Mouse (Mus musculus): ENCODE data around the gene AF067063. TPM values are rescaled to one million over a fixed set of nuclear protein-coding genes. Genes with fewer than 3 reads are reported as not detected.

Gene AF067063
- polyA plus RNA-seq, 1 experiment: not detected

DNA sequence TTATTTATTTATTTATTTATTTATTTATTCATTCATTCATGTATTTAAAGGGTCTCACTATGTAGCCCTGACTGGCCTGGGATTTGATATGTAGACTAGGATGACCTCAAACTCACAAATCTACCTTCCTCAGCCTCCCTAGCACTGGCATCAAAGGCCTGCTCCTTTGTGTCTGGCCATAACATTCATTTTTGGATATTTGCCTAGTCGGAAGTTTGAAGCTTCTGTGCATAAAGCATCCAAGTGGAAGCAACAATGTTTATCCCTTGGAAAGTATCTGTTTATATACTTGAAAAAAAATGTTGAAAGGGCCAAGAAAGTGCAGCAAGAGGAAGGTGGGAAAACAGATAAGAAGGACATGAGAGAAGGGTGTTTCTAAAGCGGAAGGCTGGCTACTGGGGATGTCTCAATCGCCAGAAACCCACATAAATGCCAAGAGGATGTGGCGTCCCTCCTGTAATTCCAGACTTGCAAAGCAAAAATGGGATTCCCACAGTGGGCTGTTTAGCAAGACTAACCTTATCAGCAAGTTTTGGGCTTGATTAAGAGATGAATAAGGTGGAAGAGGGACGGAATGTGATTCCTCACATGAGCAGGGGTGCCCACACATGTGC lies 37.1 kb downstream of the AF067063 start:
- Histone ChIP-seq H3K9ac (ENCODE audit: low read depth, poor library complexity, severe bottlenecking) (no peak overlapping the region; the same call in 1 of the 2 replicates), H3K27me3 (ENCODE audit: control insufficient read depth, insufficient read depth, low read length, poor library complexity, severe bottlenecking) (no peaks in the 10 kb centered on the region), H3K36me3 (ENCODE audit: control insufficient read depth, insufficient read depth, low read length, poor library complexity, severe bottlenecking) (peaks cover 10% of the 10 kb centered on the region), H3K4me3 (ENCODE audit: low read depth, low read length) (no peak overlapping the region), H3K27ac (ENCODE audit: insufficient read depth, low read length) (no peak overlapping the region), H3K9me3 (replicated peaks; ENCODE audit: control insufficient read depth, insufficient read depth, low read length, poor library complexity, severe bottlenecking) (no peaks in the 10 kb centered on the region), H3K4me1 (ENCODE audit: control insufficient read depth, insufficient read depth, low read length) (no peaks in the 10 kb centered on the region)
- TF ChIP-seq CTCF (IDR thresholded peaks at IDR 0.05; ENCODE audit: low read depth, low read length) (no peak), POLR2A (IDR thresholded peaks at IDR 0.05; ENCODE audit: insufficient read depth, low read length) (no peak), EP300 (IDR thresholded peaks at IDR 0.05; ENCODE audit: insufficient read depth, low read depth, low read length) (no peak)

DNA sequence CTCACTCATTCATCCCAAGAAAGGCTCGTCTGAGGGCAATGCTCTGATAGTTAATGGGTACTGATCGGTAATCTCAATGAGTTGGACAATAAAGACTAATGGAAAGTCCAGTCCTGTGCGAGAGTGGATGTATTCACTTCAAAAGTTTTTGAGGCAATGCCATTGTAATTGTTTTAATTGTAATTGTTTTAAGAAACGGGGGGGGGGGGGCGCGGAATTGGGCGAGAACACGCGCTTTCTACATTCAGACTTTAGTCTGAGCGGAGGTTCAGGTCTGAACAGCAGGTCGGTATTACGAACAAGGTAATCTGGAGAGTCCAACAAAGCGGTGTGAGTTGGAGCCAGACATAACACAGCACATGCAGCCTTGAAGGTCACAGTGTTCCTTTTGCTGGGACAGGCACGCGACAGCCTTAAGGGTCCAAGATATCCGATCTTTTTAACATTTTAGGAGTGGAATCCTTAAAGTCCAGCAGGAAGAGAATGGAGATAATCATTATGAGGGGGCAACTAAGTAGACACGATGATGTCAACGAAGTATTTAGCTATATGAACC lies 38.4 kb downstream of the AF067063 start:
- H3K9ac ChIP-seq (ENCODE audit: low read depth, poor library complexity, severe bottlenecking): peak overlapping the region; percentile 85
- H3K4me1 ChIP-seq (ENCODE audit: control insufficient read depth, insufficient read depth, low read length): no peaks in the 10 kb centered on the region
- peak overlapping the region; percentile 76 for H3K27ac ChIP-seq (ENCODE audit: insufficient read depth, low read length)
- no peaks in the 10 kb centered on the region for H3K27me3 ChIP-seq (ENCODE audit: control insufficient read depth, insufficient read depth, low read length, poor library complexity, severe bottlenecking)
- peaks cover 19% of the 10 kb centered on the region for H3K36me3 ChIP-seq (ENCODE audit: control insufficient read depth, insufficient read depth, low read length, poor library complexity, severe bottlenecking)
- TF ChIP-seq CTCF (IDR thresholded peaks at IDR 0.05; ENCODE audit: low read depth, low read length) (no peak), POLR2A (IDR thresholded peaks at IDR 0.05; ENCODE audit: insufficient read depth, low read length) (no peak), EP300 (IDR thresholded peaks at IDR 0.05; ENCODE audit: insufficient read depth, low read depth, low read length) (no peak)
- peak overlapping the region; percentile 74 for H3K4me3 ChIP-seq (ENCODE audit: low read depth, low read length)
- H3K9me3 ChIP-seq (replicated peaks; ENCODE audit: control insufficient read depth, insufficient read depth, low read length, poor library complexity, severe bottlenecking): no peaks in the 10 kb centered on the region

DNA sequence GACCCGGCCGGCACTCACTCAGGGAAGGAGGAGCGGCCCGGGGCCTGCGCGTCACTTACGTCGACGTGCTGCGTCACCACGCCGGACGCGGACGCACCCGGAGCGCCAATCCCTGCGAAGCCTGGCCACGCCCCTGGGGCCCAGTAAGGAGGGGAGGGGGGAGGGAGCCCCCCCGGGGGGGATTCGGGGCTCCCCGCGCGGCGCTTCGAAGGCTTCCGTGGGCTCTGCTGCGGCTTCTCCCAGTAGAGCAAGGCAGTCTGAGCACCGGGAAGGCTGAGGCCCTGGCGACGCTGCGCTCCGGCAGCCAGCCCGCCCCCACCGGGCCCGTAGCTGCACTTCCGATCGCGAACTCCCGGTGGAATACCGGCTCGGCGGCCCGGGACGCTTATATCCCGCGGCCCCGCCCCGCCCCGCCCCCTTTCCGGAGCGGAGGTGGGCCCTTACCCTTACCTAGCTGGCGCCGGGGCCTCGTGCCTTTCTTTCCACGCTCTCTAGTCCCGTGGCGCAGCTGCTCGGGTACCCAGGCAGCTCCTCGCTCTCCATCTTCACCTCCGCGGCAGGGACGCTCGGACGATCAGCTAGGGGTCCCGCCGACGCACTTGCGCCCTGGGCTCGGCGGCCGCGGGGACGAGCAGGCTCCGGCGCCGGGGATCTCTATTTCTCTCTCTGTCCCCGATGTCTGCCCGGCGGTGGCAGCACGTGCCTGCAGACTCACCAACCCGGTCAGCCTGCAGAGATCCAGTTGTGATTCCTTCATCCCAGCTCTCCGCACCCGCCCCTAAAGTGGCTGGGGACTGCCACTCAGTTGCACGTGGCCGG lies 39.0 kb downstream of the AF067063 start, which contains the start of gene Zfp131:
Gene Zfp131 (minus strand): TSS at position 129 of the 819 bp plus-strand sequence.
- Histone ChIP-seq H3K4me3 (ENCODE audit: low read depth, low read length) (peak within 1 kb of the TSS; percentile 98), H3K27ac (ENCODE audit: insufficient read depth, low read length) (peak within 1 kb of the TSS; percentile 76), H3K27me3 (ENCODE audit: control insufficient read depth, insufficient read depth, low read length, poor library complexity, severe bottlenecking) (no peaks in the 10 kb centered on the region), H3K9me3 (replicated peaks; ENCODE audit: control insufficient read depth, insufficient read depth, low read length, poor library complexity, severe bottlenecking) (no peaks in the 10 kb centered on the region), H3K9ac (ENCODE audit: low read depth, poor library complexity, severe bottlenecking) (peak within 1 kb of the TSS; percentile 85), H3K36me3 (ENCODE audit: control insufficient read depth, insufficient read depth, low read length, poor library complexity, severe bottlenecking) (peaks cover 23% of the 10 kb centered on the region), H3K4me1 (ENCODE audit: control insufficient read depth, insufficient read depth, low read length) (no peaks in the 10 kb centered on the region)
- TF ChIP-seq CTCF (IDR thresholded peaks at IDR 0.05; ENCODE audit: low read depth, low read length) (no peak), POLR2A (IDR thresholded peaks at IDR 0.05; ENCODE audit: insufficient read depth, low read length) (no peak), EP300 (IDR thresholded peaks at IDR 0.05; ENCODE audit: insufficient read depth, low read depth, low read length) (0 out of 2 replicates have a peak, but pooled peaks have one; percentile 14)

DNA sequence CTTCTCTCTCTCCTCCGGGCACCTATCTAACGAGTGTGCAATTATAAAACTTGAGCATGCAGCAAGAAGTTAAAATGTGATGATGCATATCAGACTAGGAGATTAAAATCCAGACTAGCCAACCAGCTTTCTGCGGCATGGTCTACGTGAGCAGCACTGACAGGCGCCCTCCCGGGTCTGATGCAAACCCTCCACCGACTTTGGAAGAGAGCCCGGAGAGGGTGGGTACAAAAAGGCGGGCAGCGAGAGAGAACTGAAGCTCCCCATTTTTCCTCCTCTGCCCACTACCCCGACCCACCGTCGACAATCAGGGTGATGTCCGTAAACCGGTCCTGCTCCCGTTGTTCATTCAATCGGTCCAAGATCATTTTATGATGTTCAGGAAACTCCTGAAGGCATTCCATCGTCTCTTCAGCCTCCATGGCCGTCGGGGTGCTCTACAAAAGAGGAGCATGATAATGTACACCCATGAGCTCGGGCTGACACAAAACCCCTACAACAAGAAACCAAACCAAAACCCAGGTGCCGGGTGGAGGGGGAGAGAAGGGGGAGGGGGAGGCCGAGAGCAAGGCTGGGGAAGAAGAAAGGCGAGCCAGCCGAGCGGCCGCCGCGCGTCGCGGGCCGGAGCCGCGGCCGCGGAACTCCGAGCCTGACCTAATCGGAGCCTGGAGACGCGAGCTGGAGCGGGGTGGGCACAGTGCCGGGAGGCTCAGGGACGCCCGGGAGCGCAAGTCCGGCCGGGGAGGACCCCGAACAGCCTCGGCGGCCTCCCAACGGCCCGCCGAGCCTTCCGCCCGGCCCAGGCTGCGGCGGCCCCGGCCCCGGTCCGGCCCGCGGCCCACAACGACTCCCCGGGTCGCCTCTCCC lies 39.9 kb downstream of the AF067063 start:
- H3K9me3 ChIP-seq (replicated peaks; ENCODE audit: control insufficient read depth, insufficient read depth, low read length, poor library complexity, severe bottlenecking): no peaks in the 10 kb centered on the region
- no peaks in the 10 kb centered on the region for H3K27me3 ChIP-seq (ENCODE audit: control insufficient read depth, insufficient read depth, low read length, poor library complexity, severe bottlenecking)
- no peaks in the 10 kb centered on the region for H3K4me1 ChIP-seq (ENCODE audit: control insufficient read depth, insufficient read depth, low read length)
- H3K36me3 ChIP-seq (ENCODE audit: control insufficient read depth, insufficient read depth, low read length, poor library complexity, severe bottlenecking): peaks cover 31% of the 10 kb centered on the region
- H3K4me3 ChIP-seq (ENCODE audit: low read depth, low read length): peak overlapping the region; percentile 98
- peak overlapping the region; percentile 85 for H3K9ac ChIP-seq (ENCODE audit: low read depth, poor library complexity, severe bottlenecking)
- TF ChIP-seq POLR2A (IDR thresholded peaks at IDR 0.05; ENCODE audit: insufficient read depth, low read length) (no peak), CTCF (IDR thresholded peaks at IDR 0.05; ENCODE audit: low read depth, low read length) (no peak), EP300 (IDR thresholded peaks at IDR 0.05; ENCODE audit: insufficient read depth, low read depth, low read length) (no peak)
- peak overlapping the region; percentile 38; the same call in 1 of the 2 replicates for H3K27ac ChIP-seq (ENCODE audit: insufficient read depth, low read length)

DNA sequence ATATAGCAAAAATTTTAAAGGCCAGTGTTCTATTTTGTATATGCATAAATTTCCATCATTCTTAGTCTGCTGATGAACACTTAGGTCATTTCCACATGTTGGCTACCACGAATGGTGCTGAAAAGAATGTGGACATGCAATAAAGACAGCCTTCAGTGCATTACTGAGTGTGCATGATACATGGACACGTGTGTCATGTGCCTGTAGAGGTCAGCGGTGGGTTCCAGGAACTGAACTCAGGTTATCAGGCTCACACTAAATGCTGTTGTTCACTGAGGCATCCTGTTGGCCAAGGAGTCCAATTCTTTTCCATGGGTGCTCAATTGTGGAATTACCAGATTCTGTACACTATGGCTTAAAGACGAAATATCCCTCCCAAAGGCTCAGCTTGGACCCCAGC lies 46.4 kb downstream of the AF067063 start:
- no peaks in the 10 kb centered on the region for H3K9me3 ChIP-seq (replicated peaks; ENCODE audit: control insufficient read depth, insufficient read depth, low read length, poor library complexity, severe bottlenecking)
- no peak overlapping the region for H3K4me3 ChIP-seq (ENCODE audit: low read depth, low read length)
- no peaks in the 10 kb centered on the region for H3K27me3 ChIP-seq (ENCODE audit: control insufficient read depth, insufficient read depth, low read length, poor library complexity, severe bottlenecking)
- H3K9ac ChIP-seq (ENCODE audit: low read depth, poor library complexity, severe bottlenecking): no peak overlapping the region
- H3K4me1 ChIP-seq (ENCODE audit: control insufficient read depth, insufficient read depth, low read length): no peaks in the 10 kb centered on the region
- no peak for TF ChIP-seq POLR2A (IDR thresholded peaks at IDR 0.05; ENCODE audit: insufficient read depth, low read length)
- TF ChIP-seq CTCF (IDR thresholded peaks at IDR 0.05; ENCODE audit: low read depth, low read length): no peak
- no peak overlapping the region for H3K27ac ChIP-seq (ENCODE audit: insufficient read depth, low read length)
- peaks cover 69% of the 10 kb centered on the region for H3K36me3 ChIP-seq (ENCODE audit: control insufficient read depth, insufficient read depth, low read length, poor library complexity, severe bottlenecking)

Other genes with a start within 250 kb of the AF067063 start
- 0.75 and 0.94 TPM in 2 replicates for gene Ccl28, start 206.4 kb downstream of the AF067063 start, polyA plus RNA-seq (2011; ENCODE audit: insufficient read depth, insufficient read length, low read depth, missing spikeins)
- gene Hmgcs1, start 139.8 kb downstream of the AF067063 start, polyA plus RNA-seq (2011; ENCODE audit: insufficient read depth, insufficient read length, low read depth, missing spikeins): 277 and 300 TPM in 2 replicates
- 0.19 and 0.23 TPM in 2 replicates for gene Nim1k, start 74.3 kb downstream of the AF067063 start, polyA plus RNA-seq (2011; ENCODE audit: insufficient read depth, insufficient read length, low read depth, missing spikeins)
- 40.8 and 41.2 TPM in 2 replicates for gene Zfp131, start 39.3 kb downstream of the AF067063 start, polyA plus RNA-seq (2011; ENCODE audit: insufficient read depth, insufficient read length, low read depth, missing spikeins)
- not detected in 2 replicates for gene D13Ertd608e, start 5.8 kb upstream of the AF067063 start, polyA plus RNA-seq (2011; ENCODE audit: insufficient read depth, insufficient read length, low read depth, missing spikeins)
- not detected in 2 replicates for gene Tcstv1, start 64.6 kb upstream of the AF067063 start, polyA plus RNA-seq (2011; ENCODE audit: insufficient read depth, insufficient read length, low read depth, missing spikeins)
- not detected in 2 replicates for gene Gm21761, start 99.1 kb upstream of the AF067063 start, polyA plus RNA-seq (2011; ENCODE audit: insufficient read depth, insufficient read length, low read depth, missing spikeins)
- not detected in 2 replicates for gene B020031M17Rik, start 120.6 kb upstream of the AF067063 start, polyA plus RNA-seq (2011; ENCODE audit: insufficient read depth, insufficient read length, low read depth, missing spikeins)
- not detected in 2 replicates for gene Gm36079, start 196.8 kb upstream of the AF067063 start, polyA plus RNA-seq (2011; ENCODE audit: insufficient read depth, insufficient read length, low read depth, missing spikeins)
- gene Gm21188, start 222.0 kb upstream of the AF067063 start, polyA plus RNA-seq (2011; ENCODE audit: insufficient read depth, insufficient read length, low read depth, missing spikeins): not detected in 2 replicates